Mouse (Mus musculus) lung, adult 2 months (tissue): ENCODE data around the gene Olfr877. TPM values are rescaled to one million over a fixed set of nuclear protein-coding genes. Genes with fewer than 3 reads are reported as not detected.

Source experiments
- DNase-seq: peaks from one replicate; pipeline ENCODE4 v3.0.0; 2022
- H3K4me1 ChIP-seq: fragments of 200-500 bp; 2 replicates; pipeline ENCODE4 v1.6.1; 2011; ENCODE audit warnings: low read length; ENCODE audit not compliant: control insufficient read depth, insufficient read depth
- H3K4me3 ChIP-seq: fragments of 200-500 bp; replicated peaks from 2 replicates; pipeline ENCODE3; 2011; ENCODE audit warnings: low read depth, mild to moderate bottlenecking, control low read depth, low read length; ENCODE audit errors: extremely low read depth
- CTCF ChIP-seq: fragments of 200-500 bp; IDR thresholded peaks from 2 replicates; pipeline ENCODE4 v1.5.1; 2011; ENCODE audit warnings: mild to moderate bottlenecking, low read length, control low read depth; ENCODE audit not compliant: insufficient read depth
- POLR2A ChIP-seq: fragments of 200-500 bp; IDR thresholded peaks from 2 replicates; pipeline ENCODE4 v1.6.1; 2011; ENCODE audit warnings: low read depth, mild to moderate bottlenecking, control low read depth, low read length, borderline replicate concordance; ENCODE audit errors: extremely low read depth
- WGBS: fragments of 180-500 bp; shearing (Covaris S2); methylation state at CpG from one replicate; pipeline ENCODE4 v1.1.7; 2018; 5-methylcytosine and 5-hydroxymethylcytosine counted together
- polyA plus RNA-seq: library from polyadenylated mRNA; depleted of rRNA; stranded (reverse); fragments of >200 nt; gene quantifications from 2 replicates; pipeline ENCODE4 v1.2.3, GENCODE M21; 2012; rRNA removed

Gene Olfr877
- polyA plus RNA-seq, 1 experiment, result not detected

DNA sequence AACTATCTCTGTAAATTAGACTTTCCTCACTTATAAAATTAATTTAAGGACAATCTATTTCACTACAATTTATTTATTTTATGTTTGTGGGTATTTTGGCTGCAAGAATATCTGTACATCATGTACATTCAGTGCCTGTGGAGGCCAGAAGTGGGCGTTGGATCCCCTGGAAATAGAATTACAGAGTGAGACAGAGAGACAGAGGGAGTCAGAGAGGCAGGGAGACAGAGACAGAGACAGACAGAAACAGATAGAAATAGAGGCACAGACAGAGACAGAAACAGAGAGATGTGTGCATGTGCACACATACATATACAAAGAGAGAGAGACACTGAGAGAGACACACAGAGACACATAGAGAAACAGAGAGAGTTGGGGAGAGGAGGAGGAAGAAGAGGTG lies 17.5 kb downstream of the Olfr877 start:
- no peaks in the 10 kb centered on the region for H3K4me1 ChIP-seq
- DNase-seq, result no peak
- no peak for TF ChIP-seq CTCF
- TF ChIP-seq POLR2A, result no peak
- WGBS, result 36% methylated on average over 1 of the region's 1 CpGs
- no peak overlapping the region for H3K4me3 ChIP-seq

DNA sequence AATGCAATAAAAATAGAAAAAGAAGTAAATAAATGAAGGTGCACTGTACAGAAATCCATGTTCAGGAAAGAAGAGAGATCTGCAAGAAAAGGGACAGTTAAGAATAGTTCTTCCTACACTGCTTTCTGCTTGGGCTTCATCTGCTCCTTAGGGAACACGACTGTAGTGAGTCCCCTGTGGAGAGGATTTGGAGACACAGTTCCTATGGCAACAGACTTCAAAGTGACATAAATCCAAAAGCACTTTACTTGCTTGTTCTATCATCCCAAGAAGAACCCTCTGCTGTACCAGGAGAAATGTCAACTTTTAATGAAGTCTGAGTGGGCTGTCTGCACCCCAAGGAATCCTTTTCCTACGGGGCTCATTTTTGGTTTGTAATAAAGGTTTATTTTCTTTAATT lies 36.9 kb downstream of the Olfr877 start:
- TF ChIP-seq CTCF (no peak), POLR2A (no peak)
- DNase-seq, result no peak
- 22% methylated on average over 2 of the region's 2 CpGs for WGBS
- H3K4me1 ChIP-seq, result no peaks in the 10 kb centered on the region
- H3K4me3 ChIP-seq, result no peak overlapping the region

DNA sequence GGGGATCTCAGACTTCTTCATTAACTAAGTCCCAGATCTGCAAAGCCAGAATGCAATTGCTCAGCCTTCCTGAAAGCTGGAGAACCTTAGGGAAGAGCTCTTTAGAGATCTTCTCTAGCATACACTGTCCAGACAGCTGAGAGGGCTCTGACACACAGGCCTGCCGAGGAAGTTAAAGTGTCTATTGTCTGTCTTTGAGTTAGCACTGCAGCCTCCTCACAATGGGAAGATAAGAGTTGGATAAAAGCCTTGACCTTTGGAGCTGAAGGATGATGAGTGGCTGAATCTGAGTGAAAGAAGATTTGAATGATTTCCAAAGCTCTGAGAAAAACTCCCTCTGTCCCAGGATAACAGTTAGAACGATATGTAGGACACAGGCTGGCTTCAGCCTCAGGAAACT lies 42.6 kb downstream of the Olfr877 start, which contains the start of gene Olfr145:
Gene Olfr145 (plus strand): TSS at position 64 of the 400 bp plus-strand sequence.
- WGBS, result 26% methylated on average over 2 of the region's 2 CpGs
- no peaks in the 10 kb centered on the region for H3K4me1 ChIP-seq
- no peak for TF ChIP-seq CTCF
- no peak for TF ChIP-seq POLR2A
- no peak within 1 kb of the TSS for H3K4me3 ChIP-seq
- no peak for DNase-seq

DNA sequence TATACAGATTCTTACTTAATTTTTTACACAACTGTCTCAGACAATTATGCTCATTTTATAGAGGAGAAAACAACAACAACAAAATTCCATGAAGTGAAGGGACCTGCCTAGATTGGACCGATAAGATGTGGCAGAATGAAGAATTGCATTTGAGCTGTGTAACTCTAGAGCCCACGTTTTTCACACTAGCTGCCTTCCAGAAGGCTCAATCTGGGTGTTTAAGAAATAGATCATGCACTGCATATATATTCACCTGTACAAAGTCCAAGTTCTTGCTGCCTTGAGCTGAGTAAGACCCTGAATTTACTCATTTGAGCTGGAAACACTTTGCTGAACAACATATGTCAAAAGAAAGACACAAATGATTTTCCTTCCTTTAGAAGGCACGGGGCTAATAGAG lies 51.5 kb downstream of the Olfr877 start:
- TF ChIP-seq CTCF, result no peak
- no peak for TF ChIP-seq POLR2A

More for the DNA sequence above, 51.5 kb downstream of the Olfr877 start:
- 50% methylated on average over 3 of the region's 3 CpGs for WGBS
- Histone ChIP-seq H3K4me3 (no peak overlapping the region), H3K4me1 (no peaks in the 10 kb centered on the region)
- DNase-seq, result no peak

Other genes starting within 250 kb of the Olfr877 start
- gene Spa17, start 240.5 kb upstream of the Olfr877 start, polyA plus RNA-seq, result 2.6 and 3.1 TPM in 2 replicates
- 32.7 and 44.5 TPM in 2 replicates for gene Tbrg1, start 197.0 kb upstream of the Olfr877 start, polyA plus RNA-seq
- gene Panx3, start 185.0 kb upstream of the Olfr877 start, polyA plus RNA-seq, result not detected in 2 replicates
- gene Olfr160, start 138.0 kb upstream of the Olfr877 start, polyA plus RNA-seq, result not detected in 2 replicates
- not detected in 2 replicates for gene Olfr874, start 109.2 kb upstream of the Olfr877 start, polyA plus RNA-seq
- gene Olfr875, start 82.4 kb upstream of the Olfr877 start, polyA plus RNA-seq, result 0.11 TPM in 1 of 2 replicates, not detected in the other
- not detected in 2 replicates for gene Olfr876, start 51.2 kb upstream of the Olfr877 start, polyA plus RNA-seq
- not detected in 2 replicates for gene Olfr145, start 42.5 kb downstream of the Olfr877 start, polyA plus RNA-seq
- gene Olfr878, start 63.6 kb downstream of the Olfr877 start, polyA plus RNA-seq, result not detected in 2 replicates
- gene Olfr881, start 137.6 kb downstream of the Olfr877 start, polyA plus RNA-seq, result not detected in 2 replicates
- gene Olfr883, start 171.5 kb downstream of the Olfr877 start, polyA plus RNA-seq, result not detected in 2 replicates
- not detected in 2 replicates for gene Olfr884, start 192.3 kb downstream of the Olfr877 start, polyA plus RNA-seq
- gene Olfr885, start 207.1 kb downstream of the Olfr877 start, polyA plus RNA-seq, result not detected in 2 replicates
- not detected in 2 replicates for gene Olfr887, start 229.8 kb downstream of the Olfr877 start, polyA plus RNA-seq